Mouse (Mus musculus): ENCODE results near the gene Epop.
"Not testable (repeated sequence)": the region's sequence is repeated elsewhere in the genome, so short reads cannot be mapped to it uniquely, and the experiment has no call there.

GRCm38 (mm10) chr11:97653376-97653775 is 23.9 kb upstream of the Epop start:
- not testable (repeated sequence) for TF ChIP-seq CTCF (IDR thresholded peaks at IDR 0.05; ENCODE audit: control insufficient read depth, insufficient read depth, low read length); POLR2A (IDR thresholded peaks at IDR 0.05; ENCODE audit: borderline replicate concordance, control insufficient read depth, low read depth, low read length)

Measured in bone marrow, adult 2 months (tissue).